Comparison of ENCODE assay signal across 11 mouse cellular contexts in genomic region chr17:25253760-25254159, GRCm38 (mm10). TPM values are rescaled to one million over a fixed set of nuclear protein-coding genes. Genes with fewer than 3 reads are reported as not detected.
DNase-seq lines count a peak whose midpoint lies in the region; ATAC-seq and TF ChIP-seq lines count a peak whose summit lies in the region.
"Had no signal": no experiment of that assay in that cellular context is flagged by ENCODE, and none has a peak within 500 bp of the region (broad histone marks: within the 10 kb centered on the region; RNA-seq: fewer than 3 reads in every experiment).

No protein-coding gene starts in this region.

- peak overlapping the region; percentile 58 for H3K9ac ChIP-seq in hindbrain, embryonic 13.5 days
- peak overlapping the region; percentile 50 for H3K9ac ChIP-seq in neural tube, embryonic 13.5 days

- H3K9me3 ChIP-seq in hindbrain, embryonic 13.5 days, result no peaks in the 10 kb centered on the region
- no peaks in the 10 kb centered on the region for H3K9me3 ChIP-seq in neural tube, embryonic 13.5 days

- DNase-seq in layer of hippocampus, adult 2 months (ENCODE audit: low spot score in 2 of 2), result peak in 1 of 2 experiments; percentile 46
- no peak for DNase-seq in layer of hippocampus, adult 11-12 months (ENCODE audit: low spot score)
- DNase-seq in thymus, postnatal 14 days, result peak; percentile 86
- DNase-seq in urinary bladder, postnatal 36 days (ENCODE audit: low spot score in 2 of 2), result no peak
- no peak for DNase-seq in lung, adult 2 months
- DNase-seq in cerebellum, postnatal 4 days (ENCODE audit: low spot score in 2 of 2), result no peak
- DNase-seq: embryo, embryonic 11 days had no signal

- H3K4me3 ChIP-seq in layer of hippocampus, adult 2 months, result peak overlapping the region; percentile 6; the same call in 1 of the 2 replicates
- peak overlapping the region; percentile 8 for H3K4me3 ChIP-seq in hindbrain, embryonic 13.5 days
- no peak overlapping the region for H3K4me3 ChIP-seq in neural tube, embryonic 13.5 days
- H3K4me3 ChIP-seq in lung, adult 2 months (replicated peaks; ENCODE audit: extremely low read depth, low read depth, low read length), result no peak overlapping the region

- H3K36me3 ChIP-seq in hindbrain, embryonic 13.5 days, result peaks cover 6% of the 10 kb centered on the region; the same call in 1 of the 2 replicates
- peaks cover 2% of the 10 kb centered on the region; the same call in 1 of the 2 replicates for H3K36me3 ChIP-seq in neural tube, embryonic 13.5 days

- peaks cover 63% of the 10 kb centered on the region for H3K4me1 ChIP-seq in hindbrain, embryonic 13.5 days (replicated peaks)
- H3K4me1 ChIP-seq in neural tube, embryonic 13.5 days (replicated peaks), result peaks cover 47% of the 10 kb centered on the region
- H3K4me1 ChIP-seq in lung, adult 2 months (ENCODE audit: control insufficient read depth, insufficient read depth, low read length), result no peaks in the 10 kb centered on the region

- peaks cover 33% of the 10 kb centered on the region for H3K27me3 ChIP-seq in hindbrain, embryonic 13.5 days
- H3K27me3 ChIP-seq in neural tube, embryonic 13.5 days, result peaks cover 37% of the 10 kb centered on the region

- 0 out of 2 replicates have a peak, but pooled peaks have one; percentile 3 for ATAC-seq in hindbrain, embryonic 13.5 days (ENCODE audit: low FRiP score)
- ATAC-seq in neural tube, embryonic 13.5 days (ENCODE audit: low read depth), result no peak

- 9% methylated on average over 10 of the region's 10 CpGs for WGBS in hindbrain, embryonic 13.5 days
- WGBS in neural tube, embryonic 13.5 days, result 18% methylated on average over 10 of the region's 10 CpGs
- WGBS in lung, adult 2 months, result 37% methylated on average over 10 of the region's 10 CpGs

- no peak for TF ChIP-seq CTCF in layer of hippocampus, adult 2 months (conservative IDR thresholded peaks at IDR 0.05)
- no peak for TF ChIP-seq CTCF in lung, adult 2 months (IDR thresholded peaks at IDR 0.05; ENCODE audit: insufficient read depth, low read length)

- H3K4me2 ChIP-seq in hindbrain, embryonic 13.5 days, result peak overlapping the region; percentile 34
- H3K4me2 ChIP-seq in neural tube, embryonic 13.5 days, result peak overlapping the region; percentile 37
- H3K4me2 ChIP-seq: liver, embryonic 11.5 days had no signal

- H3K27ac ChIP-seq in layer of hippocampus, adult 2 months, result peak overlapping the region; percentile 68
- peak overlapping the region; percentile 83 for H3K27ac ChIP-seq in hindbrain, embryonic 13.5 days
- 0 out of 2 replicates have a peak overlapping the region, but pooled peaks have one; percentile 23 for H3K27ac ChIP-seq in neural tube, embryonic 13.5 days (replicated peaks)

- TF ChIP-seq POLR2A in lung, adult 2 months (IDR thresholded peaks at IDR 0.05; ENCODE audit: borderline replicate concordance, extremely low read depth, low read depth, low read length), result no peak

RNA-seq across cellular contexts. Expression of gene Baiap3, which starts 2.4 kb away (rescaled TPM):
- 10 to 100 TPM in 1 of 2 experiments, 1 to 10 TPM in 1; 9.9 to 10.5 TPM for total RNA-seq in layer of hippocampus, adult 2 months (2021)
- 6.4 and 6.5 TPM in 2 replicates for polyA plus RNA-seq in hindbrain, embryonic 13.5 days (2015; fragmentation: Nextera tagmentation; extraction: Ambion mirVana)
- 3.7 and 3.8 TPM in 2 replicates for polyA plus RNA-seq in neural tube, embryonic 13.5 days (2015; fragmentation: Nextera tagmentation; extraction: Ambion mirVana)
- 23.8 and 28.3 TPM in 2 replicates for polyA plus RNA-seq in lung, adult 2 months (2012; rRNA removed)

RNA-seq across cellular contexts. Expression of gene Tsr3, which starts 13.8 kb away (rescaled TPM):
- 10 to 100 TPM; 25.0 to 26.2 TPM for total RNA-seq in layer of hippocampus, adult 2 months (2021)
- polyA plus RNA-seq in hindbrain, embryonic 13.5 days (2015; fragmentation: Nextera tagmentation; extraction: Ambion mirVana), result 59.6 and 62.9 TPM in 2 replicates
- polyA plus RNA-seq in neural tube, embryonic 13.5 days (2015; fragmentation: Nextera tagmentation; extraction: Ambion mirVana), result 62.1 and 62.3 TPM in 2 replicates
- polyA plus RNA-seq in lung, adult 2 months (2012; rRNA removed), result 16.9 TPM in 2 replicates

RNA-seq across cellular contexts. Expression of gene Gnptg, which starts 13.8 kb away (rescaled TPM):
- 10 to 100 TPM; 73.7 to 77.4 TPM for total RNA-seq in layer of hippocampus, adult 2 months (2021)
- polyA plus RNA-seq in hindbrain, embryonic 13.5 days (2015; fragmentation: Nextera tagmentation; extraction: Ambion mirVana), result 91.6 and 94.0 TPM in 2 replicates
- 72.4 and 90.8 TPM in 2 replicates for polyA plus RNA-seq in neural tube, embryonic 13.5 days (2015; fragmentation: Nextera tagmentation; extraction: Ambion mirVana)
- polyA plus RNA-seq in lung, adult 2 months (2012; rRNA removed), result 46.3 and 55.6 TPM in 2 replicates

RNA-seq across cellular contexts. Expression of gene Ube2i, which starts 20.7 kb away (rescaled TPM):
- 100 to 1,000 TPM; 229 to 239 TPM for total RNA-seq in layer of hippocampus, adult 2 months (2021)
- 566 and 573 TPM in 2 replicates for polyA plus RNA-seq in hindbrain, embryonic 13.5 days (2015; fragmentation: Nextera tagmentation; extraction: Ambion mirVana)
- polyA plus RNA-seq in neural tube, embryonic 13.5 days (2015; fragmentation: Nextera tagmentation; extraction: Ambion mirVana), result 503 and 513 TPM in 2 replicates
- 138 and 178 TPM in 2 replicates for polyA plus RNA-seq in lung, adult 2 months (2012; rRNA removed)

RNA-seq across cellular contexts. Expression of gene Prss34, which starts 44.4 kb away (rescaled TPM):
- not detected for total RNA-seq in layer of hippocampus, adult 2 months (2021)
- polyA plus RNA-seq in hindbrain, embryonic 13.5 days (2015; fragmentation: Nextera tagmentation; extraction: Ambion mirVana), result not detected in 2 replicates
- not detected in 2 replicates for polyA plus RNA-seq in neural tube, embryonic 13.5 days (2015; fragmentation: Nextera tagmentation; extraction: Ambion mirVana)
- polyA plus RNA-seq in lung, adult 2 months (2012; rRNA removed), result 0.27 and 0.46 TPM in 2 replicates
- polyA plus RNA-seq: large intestine, adult 2 months; liver, embryonic 11.5 days had no signal

Comparison
In these comparisons a context has a peak if more than half of its experiments do, and no peak if none do; other contexts are left out.
1. H3K27ac ChIP-seq: peak in every context shown above with its lines; median percentile 83 in hindbrain, embryonic 13.5 days; 68 in layer of hippocampus, adult 2 months; 23 in neural tube, embryonic 13.5 days.
2. H3K4me3 ChIP-seq: peak in layer of hippocampus, adult 2 months (single experiment) and hindbrain, embryonic 13.5 days (single experiment); none in neural tube, embryonic 13.5 days (single experiment) and lung, adult 2 months (single experiment).